Mouse (Mus musculus): ENCODE results near the gene Drg1.

Gene Drg1

GRCm38 (mm10) chr11:3289803-3290639 lies 23.8 kb upstream of the Drg1 start:
- DNase-seq = peak; percentile 85 to 88

DNA sequence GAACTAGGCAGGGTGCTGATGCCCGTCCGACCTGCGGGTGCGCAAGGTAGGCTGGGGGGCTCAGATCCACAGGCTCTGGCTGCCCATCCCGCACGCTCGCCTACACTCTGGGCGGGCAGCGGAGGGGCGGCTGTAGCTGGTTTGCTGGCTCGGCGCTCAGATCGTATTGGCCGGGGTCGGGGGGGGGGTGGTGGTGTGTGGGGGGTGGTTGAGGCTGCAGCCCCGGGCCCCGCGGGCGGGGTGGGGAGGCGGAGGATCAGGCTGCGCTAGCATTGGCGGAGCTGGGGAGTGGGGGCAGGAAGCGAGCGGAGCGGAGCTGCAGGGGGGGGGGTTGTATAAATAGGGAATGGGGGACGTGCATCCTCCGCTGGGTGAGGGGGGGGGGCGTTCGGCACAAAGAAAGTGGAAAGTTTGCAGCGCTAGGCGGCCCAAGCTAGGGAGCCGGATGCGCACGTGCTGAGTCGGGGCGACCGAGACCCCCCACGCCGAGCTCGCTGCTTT lies 23.1 kb upstream of the Drg1 start:
- peak; percentile 83 to 89 for DNase-seq

DNA sequence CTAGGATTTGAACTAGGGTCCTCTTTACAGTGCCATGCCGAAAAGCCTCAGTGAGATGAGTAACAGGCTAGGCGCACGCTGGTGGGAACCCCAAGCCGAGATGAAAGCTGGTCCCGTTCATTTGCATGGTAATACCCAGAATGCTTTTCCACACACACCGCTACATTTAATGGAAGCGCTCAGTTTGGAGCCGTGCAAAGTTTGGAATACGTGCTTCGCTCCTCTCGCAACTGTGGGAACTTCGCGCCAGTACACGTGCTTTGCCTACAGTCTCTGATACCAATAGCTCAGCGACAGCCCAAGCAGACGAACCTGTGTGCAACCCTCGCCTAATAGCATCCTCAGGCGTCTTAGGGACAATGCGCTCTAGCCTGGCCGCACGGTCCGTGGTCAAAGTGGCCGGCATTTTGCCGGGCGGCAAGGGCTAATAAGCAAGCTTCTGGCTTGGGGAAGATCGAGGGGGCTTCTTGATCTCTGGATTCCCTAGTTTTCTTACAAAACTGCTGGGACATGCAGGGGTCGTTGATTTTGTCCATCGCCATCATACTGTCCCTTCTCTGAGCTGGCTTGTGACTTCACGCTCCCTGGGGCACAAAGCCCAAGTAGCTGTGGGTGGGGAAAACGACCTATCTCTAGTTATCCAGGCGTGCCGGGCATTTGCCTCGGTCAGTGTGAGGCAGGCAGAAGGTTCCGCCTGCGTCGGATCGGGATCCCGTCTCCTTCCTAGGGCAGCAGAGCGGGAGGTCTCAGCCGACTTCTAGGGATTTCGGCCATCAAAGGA lies 22.5 kb upstream of the Drg1 start, which contains the start of gene Patz1:
Patz1 (plus strand) TSS at position 354 of the 781 bp plus-strand sequence.
- DNase-seq = peak; percentile 59 to 74

DNA sequence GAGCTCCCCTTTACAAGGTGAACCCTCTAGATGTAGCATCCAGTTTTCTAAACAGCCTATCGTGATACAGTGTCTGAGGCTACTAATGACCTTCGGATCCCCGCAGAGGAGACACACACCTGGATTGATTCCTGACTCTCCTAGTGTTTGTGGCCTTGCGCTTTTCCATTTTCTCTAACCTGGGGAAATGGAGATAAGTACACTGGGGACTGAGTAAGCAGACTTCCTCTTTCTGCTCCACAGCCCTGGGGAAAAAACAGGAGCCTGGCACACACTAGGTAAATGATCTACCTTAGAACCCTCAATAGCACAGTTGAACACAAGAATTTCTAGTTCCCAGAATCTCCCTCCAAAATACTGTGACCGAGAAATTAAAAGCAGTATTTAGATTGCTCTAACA lies 21.7 kb upstream of the Drg1 start:
- DNase-seq = peak; percentile 44 to 60

GRCm38 (mm10) chr11:3287131-3287530 lies 20.9 kb upstream of the Drg1 start:
- no peak for DNase-seq

- DNase-seq = no peak
Observed at GRCm38 (mm10) chr11:3285940-3286339, 19.7 kb upstream of the Drg1 start.

DNA sequence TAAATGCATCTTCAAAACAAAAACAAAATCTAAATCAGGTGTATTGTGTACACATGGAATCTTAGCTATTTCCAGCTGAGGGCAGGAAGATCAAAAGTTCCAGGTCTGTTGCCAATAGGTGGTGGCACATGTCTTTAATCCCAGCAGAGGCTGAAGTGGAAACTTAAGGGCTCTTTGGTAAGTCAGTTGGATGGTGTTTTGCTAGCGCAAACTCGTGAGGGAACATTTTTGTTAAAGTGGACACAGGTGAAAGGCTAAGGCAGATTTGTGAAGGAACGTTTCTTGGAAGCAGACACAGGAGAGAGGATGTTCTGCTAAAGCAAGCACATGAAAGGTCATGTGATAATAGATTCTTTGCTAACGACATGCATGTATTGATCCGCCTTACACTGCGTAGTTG lies 17.4 kb upstream of the Drg1 start:
- DNase-seq = no peak

- DNase-seq = no peak
Observed at GRCm38 (mm10) chr11:3282887-3283286, 16.7 kb upstream of the Drg1 start.

DNA sequence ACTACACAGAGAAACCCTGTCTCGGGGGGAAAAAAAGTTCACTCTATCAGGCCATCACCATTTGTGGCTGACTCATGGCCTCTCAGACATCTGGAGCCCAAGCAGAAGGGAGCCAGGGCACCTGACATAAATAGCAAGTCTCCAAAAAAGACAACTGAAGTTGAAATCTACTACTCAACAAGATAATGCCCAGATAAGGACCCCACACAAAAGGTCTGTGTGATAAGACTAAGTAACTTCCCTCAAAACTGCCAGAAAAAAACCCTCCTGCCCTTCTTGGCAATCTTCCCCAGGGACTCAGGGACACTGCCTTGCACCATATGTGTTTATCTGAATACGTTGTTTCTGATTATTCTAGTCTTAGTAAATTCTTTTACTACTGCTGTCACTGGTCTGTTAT lies 13.5 kb upstream of the Drg1 start:
- DNase-seq = no peak

DNA sequence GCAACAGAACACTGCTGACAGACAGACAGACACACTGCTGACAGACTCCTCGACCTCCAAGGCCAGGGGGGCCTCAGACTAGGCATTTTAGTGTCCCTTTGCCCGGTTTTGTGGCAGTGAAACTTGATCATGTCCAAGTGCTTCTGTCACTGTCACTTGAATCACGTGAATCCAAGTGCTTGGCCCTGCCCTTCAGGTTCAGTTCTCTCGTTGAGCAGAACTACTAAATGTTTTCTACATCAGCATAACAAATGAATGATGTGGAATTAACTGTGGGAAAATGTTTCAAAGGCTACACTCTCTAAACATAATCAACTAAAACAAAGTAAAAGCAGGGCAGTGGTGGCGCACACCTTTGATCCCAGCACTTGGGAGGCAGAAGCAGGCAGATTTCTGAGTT lies 12.1 kb upstream of the Drg1 start:
- no peak for DNase-seq

DNA sequence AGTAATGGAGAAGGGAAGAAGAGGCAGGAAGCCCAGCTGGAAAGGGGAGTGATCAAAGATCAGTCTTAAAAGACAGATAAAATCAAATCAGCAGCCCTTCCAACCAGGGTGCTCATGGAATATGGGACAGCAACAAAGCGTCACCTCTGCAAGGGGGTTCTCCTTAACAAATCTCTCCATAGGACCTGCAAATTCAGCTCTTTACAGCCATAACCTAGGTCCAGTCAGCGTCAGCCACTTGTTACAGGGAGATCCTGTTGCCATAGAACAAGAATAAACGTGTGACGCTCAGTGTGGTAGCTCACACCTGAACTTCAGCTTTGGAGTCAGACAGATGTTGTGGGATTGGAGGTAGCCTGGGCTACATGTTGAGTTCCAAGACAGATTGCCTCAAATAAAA lies 3.0 kb upstream of the Drg1 start:
- no peak for DNase-seq

DNA sequence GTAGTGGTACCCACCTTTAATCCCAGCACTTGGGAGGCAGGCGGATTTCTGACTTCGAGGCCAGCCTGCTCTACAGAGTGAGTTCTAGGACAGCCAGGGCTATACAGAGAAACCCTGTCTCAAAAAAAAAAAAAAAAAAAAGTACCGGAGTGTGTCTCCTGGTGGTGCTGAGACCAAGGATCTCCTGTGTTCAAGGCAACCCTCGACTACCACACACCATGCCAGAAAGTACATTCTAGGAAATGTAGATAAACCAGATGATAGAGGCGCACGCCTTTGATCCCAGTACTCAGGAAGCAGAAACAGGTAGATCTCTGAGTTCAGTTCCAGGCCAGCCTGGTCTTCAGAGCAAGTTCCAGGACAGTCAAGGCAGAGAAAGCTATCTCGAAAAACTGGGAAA lies 918 bp upstream of the Drg1 start:
- no peak for DNase-seq

GRCm38 (mm10) chr11:3265291-3266078 lies 730 bp downstream of the Drg1 start:
- peak in 1 of 2 experiments; percentile 29 for DNase-seq

- no peak for DNase-seq
Observed at GRCm38 (mm10) chr11:3259537-3259936, 6.7 kb downstream of the Drg1 start.

GRCm38 (mm10) chr11:3247387-3247786 lies 18.8 kb downstream of the Drg1 start:
- no peak for DNase-seq

DNA sequence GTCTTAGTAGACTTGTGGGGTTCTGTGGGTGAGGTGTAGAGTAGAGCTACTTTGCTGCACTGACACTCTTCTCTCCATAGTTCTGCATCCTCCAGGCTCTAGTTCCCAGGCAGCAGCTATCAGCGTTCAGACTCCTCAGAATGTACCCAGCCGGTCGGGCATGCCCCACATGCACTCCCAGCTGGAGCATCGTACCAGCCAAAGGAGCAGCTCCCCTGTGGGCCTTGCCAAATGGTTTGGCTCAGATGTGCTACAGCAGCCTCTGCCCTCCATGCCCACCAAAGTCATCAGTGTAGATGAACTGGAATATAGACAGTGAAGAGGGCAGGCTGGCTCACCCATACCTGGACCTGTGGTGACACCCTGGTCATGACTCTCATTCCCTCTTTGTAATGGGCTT lies 22.4 kb downstream of the Drg1 start:
- DNase-seq = no peak

DNA sequence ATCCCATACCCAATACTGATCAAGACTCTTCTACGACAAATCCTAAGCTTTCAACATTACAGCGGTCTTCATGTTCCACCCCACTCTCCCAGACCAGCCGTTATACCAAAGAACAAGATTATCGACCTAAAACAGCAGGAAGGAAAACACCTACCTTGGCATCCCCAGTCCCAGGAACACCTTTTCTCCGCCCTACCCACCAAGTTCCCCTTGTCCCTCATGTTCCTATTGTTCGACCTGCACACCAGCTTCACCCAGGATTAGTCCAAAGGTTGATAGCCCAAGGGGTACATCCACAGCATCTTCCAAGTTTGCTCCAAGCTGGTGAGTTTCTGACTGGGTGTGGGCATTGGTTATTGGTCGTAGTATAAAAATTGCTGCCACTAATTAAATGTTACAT lies 23.8 kb downstream of the Drg1 start:
- DNase-seq = no peak

DNA sequence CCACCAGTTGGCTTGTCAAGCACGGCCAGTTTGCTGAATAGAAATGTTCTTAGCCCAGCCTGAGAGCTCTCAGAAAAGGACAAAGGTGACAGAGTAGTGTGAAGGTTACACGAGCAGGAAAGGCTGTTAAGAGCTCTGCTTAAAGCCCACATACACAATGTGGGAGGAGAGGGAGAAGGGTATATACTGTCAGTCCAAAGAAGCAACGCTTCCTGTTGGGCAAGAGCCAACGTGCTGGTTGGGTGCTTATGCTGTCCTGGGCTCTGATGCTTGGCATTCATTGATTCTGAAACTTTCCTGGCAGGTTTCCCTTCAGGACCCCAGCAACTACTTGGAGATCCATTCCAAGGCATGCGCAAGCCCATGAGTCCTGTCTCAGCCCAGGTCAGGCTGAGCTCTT lies 30.9 kb downstream of the Drg1 start:
- no peak for DNase-seq

DNA sequence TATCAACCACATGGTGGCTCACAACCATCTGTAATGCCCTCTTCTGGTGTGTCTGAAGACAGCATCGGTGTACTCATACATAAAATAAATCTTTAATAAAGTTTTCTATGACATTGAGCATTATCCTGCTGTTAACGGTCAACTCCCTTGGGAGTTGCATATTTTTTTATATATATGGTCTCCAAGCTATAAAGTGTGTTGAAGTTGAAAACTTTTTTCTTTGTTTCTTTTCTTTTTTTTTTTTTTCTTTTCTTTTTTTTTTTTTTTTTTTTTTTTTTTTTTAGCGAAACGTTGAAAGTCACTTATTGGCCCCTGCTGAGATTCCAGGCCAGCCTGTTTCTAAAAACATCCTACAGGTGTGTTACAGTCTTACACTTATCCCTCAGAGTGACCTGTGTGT lies 32.5 kb downstream of the Drg1 start:
- DNase-seq = no peak

GRCm38 (mm10) chr11:3232248-3232647 lies 34.0 kb downstream of the Drg1 start:
- DNase-seq = no peak

DNA sequence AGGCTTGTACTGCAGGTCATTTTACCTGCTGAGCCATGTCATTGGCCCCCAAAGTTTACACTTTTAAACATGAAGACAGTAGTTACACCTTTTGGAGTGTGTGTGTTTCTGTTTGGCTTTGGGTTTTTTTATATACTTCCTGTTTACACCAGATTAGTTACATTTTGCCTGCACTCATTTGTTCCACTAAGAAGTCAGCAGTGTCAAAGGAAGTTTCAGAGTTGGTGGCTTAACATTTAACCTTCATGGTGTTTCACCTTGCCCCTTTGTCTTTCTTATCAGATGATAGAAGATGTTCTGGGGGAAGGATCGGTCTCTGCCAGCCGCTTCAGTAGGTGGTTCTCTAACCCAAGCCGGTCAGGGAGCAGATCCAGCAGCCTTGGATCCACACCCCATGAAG lies 39.1 kb downstream of the Drg1 start:
- no peak for DNase-seq

DNA sequence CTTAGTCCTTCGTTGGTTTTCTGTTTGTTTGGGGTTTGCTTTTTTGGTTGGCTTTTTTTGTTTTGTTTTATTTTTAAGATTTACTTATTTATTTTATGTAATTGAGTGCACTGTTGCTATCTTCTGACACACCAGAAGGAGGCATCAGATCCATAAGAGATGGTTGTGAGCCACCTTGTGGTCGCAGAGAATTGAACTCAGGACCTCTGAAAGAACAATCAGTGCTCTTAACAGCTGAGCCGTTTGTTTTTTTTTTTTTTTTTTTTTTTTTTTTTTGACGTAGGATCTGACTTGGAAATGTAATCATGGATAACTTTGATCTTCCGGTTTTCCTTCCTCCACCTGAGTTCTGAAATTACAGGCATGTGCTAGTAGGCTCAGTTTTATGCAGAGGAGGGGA lies 43.1 kb downstream of the Drg1 start:
- no peak for DNase-seq

DNA sequence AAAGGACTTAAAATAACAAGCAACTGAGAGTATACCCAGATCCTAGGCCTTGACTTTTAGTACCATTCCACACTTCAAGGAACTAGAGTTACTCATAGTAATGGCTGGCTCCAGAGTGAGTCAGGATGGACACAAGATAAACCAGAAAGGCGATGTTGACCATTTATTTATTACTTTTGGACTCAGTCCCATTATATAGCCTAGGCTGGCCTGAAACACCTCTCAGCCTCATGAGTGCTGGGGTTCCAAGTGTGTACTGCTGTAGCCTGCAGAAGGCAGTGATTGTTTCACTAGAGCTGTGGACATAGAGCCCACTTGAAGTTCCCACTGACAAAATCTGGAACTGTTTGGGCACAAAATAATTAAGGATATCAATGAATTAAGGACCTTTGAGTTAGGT lies 53.7 kb downstream of the Drg1 start:
- DNase-seq = no peak

All from kidney, postnatal 36 days (tissue).